Mouse (Mus musculus) layer of hippocampus, postnatal 10 days (tissue): ENCODE results near the gene Igdcc3. TPM values are rescaled to one million over a fixed set of nuclear protein-coding genes. Genes with fewer than 3 reads are reported as not detected.
"Not testable (repeated sequence)": the region's sequence is repeated elsewhere in the genome, so short reads cannot be mapped to it uniquely, and the experiment has no call there.

Experiments used
- DNase-seq, 2 experiments: peaks; one replicate each; pipeline ENCODE4 v3.0.0; 2021; ENCODE audit warnings: low spot score in 2 of 2
- total RNA-seq, 2 experiments: library from RNA; stranded (reverse); gene quantifications; 2 replicates each; pipeline ENCODE4 v1.2.3; 2021

The Igdcc3 gene
- total RNA-seq, 2 experiments from 2014 or later: 5.4 to 7.1 TPM

- peak; percentile 83 to 85 for DNase-seq
These were observed 60.6 kb downstream of the Igdcc3 start for GRCm38 (mm10) chr9:65201381-65202164.

- DNase-seq: no peak
These were observed 61.3 kb downstream of the Igdcc3 start for GRCm38 (mm10) chr9:65202165-65202754.

GRCm38 (mm10) chr9:65205049-65205815 lies 64.2 kb downstream of the Igdcc3 start:
- DNase-seq: no peak

- not testable (repeated sequence) for DNase-seq
These were observed 66.2 kb downstream of the Igdcc3 start for GRCm38 (mm10) chr9:65207041-65207815.

- no peak for DNase-seq
These were observed 67.5 kb downstream of the Igdcc3 start for GRCm38 (mm10) chr9:65208293-65209179.

GRCm38 (mm10) chr9:65211598-65211997 lies 70.6 kb downstream of the Igdcc3 start:
- DNase-seq: no peak

- no peak for DNase-seq
These were observed 73.4 kb downstream of the Igdcc3 start for GRCm38 (mm10) chr9:65214425-65214777.

GRCm38 (mm10) chr9:65214778-65215493 lies 73.9 kb downstream of the Igdcc3 start:
- peak; percentile 84 to 89 for DNase-seq

GRCm38 (mm10) chr9:65215494-65216126 lies 74.6 kb downstream of the Igdcc3 start:
- DNase-seq: no peak

GRCm38 (mm10) chr9:65216972-65217371 lies 76.0 kb downstream of the Igdcc3 start:
- DNase-seq: no peak

GRCm38 (mm10) chr9:65217661-65218060 lies 76.7 kb downstream of the Igdcc3 start:
- DNase-seq: no peak

GRCm38 (mm10) chr9:65218916-65219315 lies 77.9 kb downstream of the Igdcc3 start:
- no peak for DNase-seq

GRCm38 (mm10) chr9:65220398-65220797 lies 79.4 kb downstream of the Igdcc3 start:
- not testable (repeated sequence) for DNase-seq

GRCm38 (mm10) chr9:65223927-65224326 lies 82.9 kb downstream of the Igdcc3 start:
- no peak for DNase-seq

GRCm38 (mm10) chr9:65225795-65226194 lies 84.8 kb downstream of the Igdcc3 start:
- DNase-seq: peak; percentile 55 to 56

GRCm38 (mm10) chr9:65230250-65230649 lies 89.3 kb downstream of the Igdcc3 start:
- no peak for DNase-seq

GRCm38 (mm10) chr9:65231284-65231683 lies 90.3 kb downstream of the Igdcc3 start:
- DNase-seq: no peak

GRCm38 (mm10) chr9:65233243-65233985 lies 92.4 kb downstream of the Igdcc3 start:
- DNase-seq: no peak
